Mouse (Mus musculus): ENCODE results near the gene Cog2.

- TF ChIP-seq GATA1 (IDR thresholded peaks at IDR 0.05; ENCODE audit: borderline replicate concordance, low read length) (no peak), FLI1 (IDR thresholded peaks at IDR 0.05; ENCODE audit: low read length) (no peak)
Observed at GRCm38 (mm10) chr8:124569593-124569992, 49.0 kb downstream of the Cog2 start, which contains the start of gene Agt.
